Mouse (Mus musculus) midbrain, embryonic 12.5 days (tissue): ENCODE measurements around the gene Taf6l. TPM values are rescaled to one million over a fixed set of nuclear protein-coding genes. Genes with fewer than 3 reads are reported as not detected.

Experiments
- ATAC-seq: fragments of 200-750 bp; cut with Nextera tagmentation; 2 replicates; pipeline ENCODE4 v1.8.0; 2017; ENCODE audit warnings: low read depth, moderate TSS enrichment, moderate library complexity; ENCODE audit not compliant: low FRiP score
- H3K27ac ChIP-seq: fragments of 300-500 bp; sonication (generic); replicated peaks from 2 replicates; pipeline ENCODE4 v1.5.1; 2016; ENCODE audit warnings: mild to moderate bottlenecking
- H3K27me3 ChIP-seq: fragments of 300-500 bp; sonication (generic); 2 replicates; pipeline ENCODE4 v1.6.1; 2016; ENCODE audit warnings: mild to moderate bottlenecking
- H3K36me3 ChIP-seq: fragments of 300-500 bp; sonication (generic); 2 replicates; pipeline ENCODE4 v1.6.1; 2016
- H3K4me1 ChIP-seq: fragments of 300-500 bp; sonication (generic); 2 replicates; pipeline ENCODE4 v1.6.1; 2016
- H3K4me2 ChIP-seq: fragments of 300-500 bp; sonication (generic); replicated peaks from 2 replicates; pipeline ENCODE4 v1.6.1; 2016; ENCODE audit warnings: mild to moderate bottlenecking, moderate library complexity
- H3K4me3 ChIP-seq: fragments of 300-500 bp; sonication (generic); 2 replicates; pipeline ENCODE4 v1.5.1; 2016; ENCODE audit warnings: mild to moderate bottlenecking
- H3K9ac ChIP-seq: fragments of 300-500 bp; sonication (generic); replicated peaks from 2 replicates; pipeline ENCODE4 v1.6.1; 2016; ENCODE audit warnings: mild to moderate bottlenecking, moderate library complexity
- H3K9me3 ChIP-seq: fragments of 300-500 bp; sonication (generic); 2 replicates; pipeline ENCODE4 v1.6.1; 2016; ENCODE audit warnings: mild to moderate bottlenecking
- WGBS: fragments of 180-500 bp; shearing (Covaris S2); methylation state at CpG from one replicate; pipeline ENCODE4 v1.1.7; 2016; 5-methylcytosine and 5-hydroxymethylcytosine counted together
- polyA plus RNA-seq: library from polyadenylated mRNA; unstranded; fragments of >200 nt; fragmentation: Nextera tagmentation; extraction: Ambion mirVana; gene quantifications from 2 replicates; pipeline ENCODE4 v1.2.1, GENCODE M21; 2016

The Taf6l gene
- polyA plus RNA-seq, 1 experiment from 2014 or later: 35.5 TPM

DNA sequence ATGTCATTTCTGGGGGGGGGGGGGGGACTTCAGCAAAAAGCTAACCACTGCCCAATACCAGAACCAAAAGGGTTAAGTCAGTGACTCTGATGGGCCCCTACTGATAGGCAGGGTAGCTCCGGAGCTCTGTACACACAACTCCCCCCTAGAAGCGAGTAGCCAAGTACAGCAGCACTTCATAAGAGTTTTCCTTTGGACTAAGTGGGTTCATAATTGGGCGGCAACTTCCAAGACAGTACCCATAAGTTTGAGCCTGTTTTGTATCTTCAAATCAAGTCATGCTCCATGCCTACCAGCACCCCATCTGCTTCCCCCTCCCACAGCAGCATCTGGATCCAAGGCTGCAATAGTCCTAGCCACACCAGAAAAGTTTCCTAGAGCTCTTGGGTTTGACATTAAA is 30.6 kb downstream of the Taf6l start:
- Histone ChIP-seq H3K4me2 (no peak overlapping the region), H3K27ac (no peak overlapping the region), H3K4me1 (peaks cover 24% of the 10 kb centered on the region), H3K27me3 (no peaks in the 10 kb centered on the region), H3K36me3 (peaks cover 36% of the 10 kb centered on the region), H3K9me3 (no peaks in the 10 kb centered on the region), H3K4me3 (no peak overlapping the region), H3K9ac (no peak overlapping the region)
- WGBS: 85% methylated on average over 3 of the region's 3 CpGs
- ATAC-seq: no peak

DNA sequence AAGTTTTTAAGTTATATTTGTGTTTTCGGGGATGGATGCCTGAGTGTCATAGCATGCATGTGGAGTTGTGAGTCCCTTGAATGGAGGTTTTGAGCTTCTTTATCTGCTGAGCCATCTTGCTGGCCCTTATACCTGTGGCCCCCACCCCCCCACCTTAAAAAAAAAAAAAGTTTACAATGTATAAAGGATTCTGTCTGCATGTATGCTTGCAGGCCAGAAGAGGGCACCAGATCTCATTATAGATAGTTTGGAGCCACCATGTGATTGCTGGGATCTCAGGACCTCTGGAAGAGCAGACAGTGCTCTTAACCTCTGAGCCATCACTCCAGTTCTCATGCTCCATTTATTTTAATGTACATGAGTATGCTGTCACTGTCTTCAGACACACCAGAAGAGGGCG is 38.8 kb downstream of the Taf6l start:
- WGBS: 71% methylated on average over 2 of the region's 2 CpGs
- no peaks in the 10 kb centered on the region for H3K27me3 ChIP-seq
- H3K4me2 ChIP-seq: no peak overlapping the region
- H3K4me1 ChIP-seq: peaks cover 9% of the 10 kb centered on the region
- H3K36me3 ChIP-seq: peaks cover 90% of the 10 kb centered on the region
- H3K9ac ChIP-seq: no peak overlapping the region
- no peaks in the 10 kb centered on the region for H3K9me3 ChIP-seq
- no peak overlapping the region for H3K4me3 ChIP-seq
- H3K27ac ChIP-seq: no peak overlapping the region
- no peak for ATAC-seq

DNA sequence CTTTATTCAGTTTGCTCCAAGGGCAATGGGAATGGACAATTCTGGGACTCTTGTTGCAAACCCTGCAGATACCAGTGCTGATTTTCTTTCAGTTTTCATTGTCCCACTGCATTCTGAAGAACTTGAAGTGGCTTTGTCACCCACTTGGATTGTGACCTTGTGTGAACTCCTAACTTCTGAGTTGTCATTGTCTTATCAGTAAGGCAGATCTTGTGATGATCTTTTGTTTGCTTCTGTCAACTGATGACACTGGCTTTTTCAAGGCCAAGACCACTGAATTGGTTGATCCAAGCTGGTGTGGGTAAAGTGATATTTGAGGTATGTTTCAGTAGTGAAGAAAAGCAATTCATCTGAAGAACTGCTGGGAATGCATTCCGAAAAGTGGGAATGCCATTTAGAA is 40.8 kb downstream of the Taf6l start:
- no peak overlapping the region for H3K4me3 ChIP-seq
- peaks cover 76% of the 10 kb centered on the region for H3K36me3 ChIP-seq
- peaks cover 20% of the 10 kb centered on the region for H3K4me1 ChIP-seq
- no peak for ATAC-seq
- no peaks in the 10 kb centered on the region for H3K9me3 ChIP-seq
- no peak overlapping the region for H3K4me2 ChIP-seq
- no peaks in the 10 kb centered on the region for H3K27me3 ChIP-seq
- no peak overlapping the region for H3K9ac ChIP-seq
- 94% methylated on average over 1 of the region's 1 CpGs for WGBS
- no peak overlapping the region for H3K27ac ChIP-seq

DNA sequence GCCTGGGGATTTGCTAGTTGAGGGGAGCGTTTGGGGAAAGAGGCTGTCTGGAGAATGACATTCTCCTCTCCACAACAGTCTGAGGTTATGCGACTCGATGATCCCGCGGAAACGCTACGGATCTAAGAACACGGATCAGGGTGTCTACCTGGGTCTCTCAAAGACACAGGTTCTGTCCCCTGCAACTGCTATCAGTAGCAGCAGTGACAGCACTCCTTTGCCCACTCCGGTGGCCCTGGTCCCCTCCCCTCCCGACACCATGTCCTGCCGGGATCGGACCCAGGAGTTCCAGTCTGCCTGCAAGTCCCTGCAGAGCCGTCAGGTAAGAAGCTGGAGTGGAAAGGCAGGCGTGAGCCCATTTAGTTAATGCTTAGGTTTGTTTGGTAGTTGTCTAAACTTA is 44.0 kb downstream of the Taf6l start:
- peak overlapping the region; percentile 63 for H3K27ac ChIP-seq
- peak overlapping the region; percentile 72 for H3K4me2 ChIP-seq
- WGBS: 19% methylated on average over 14 of the region's 14 CpGs
- H3K27me3 ChIP-seq: no peaks in the 10 kb centered on the region
- peak overlapping the region; percentile 65 for H3K4me3 ChIP-seq
- no peak for ATAC-seq
- H3K4me1 ChIP-seq: peaks cover 23% of the 10 kb centered on the region
- H3K9me3 ChIP-seq: no peaks in the 10 kb centered on the region
- peak overlapping the region; percentile 78 for H3K9ac ChIP-seq
- peaks cover 76% of the 10 kb centered on the region for H3K36me3 ChIP-seq

DNA sequence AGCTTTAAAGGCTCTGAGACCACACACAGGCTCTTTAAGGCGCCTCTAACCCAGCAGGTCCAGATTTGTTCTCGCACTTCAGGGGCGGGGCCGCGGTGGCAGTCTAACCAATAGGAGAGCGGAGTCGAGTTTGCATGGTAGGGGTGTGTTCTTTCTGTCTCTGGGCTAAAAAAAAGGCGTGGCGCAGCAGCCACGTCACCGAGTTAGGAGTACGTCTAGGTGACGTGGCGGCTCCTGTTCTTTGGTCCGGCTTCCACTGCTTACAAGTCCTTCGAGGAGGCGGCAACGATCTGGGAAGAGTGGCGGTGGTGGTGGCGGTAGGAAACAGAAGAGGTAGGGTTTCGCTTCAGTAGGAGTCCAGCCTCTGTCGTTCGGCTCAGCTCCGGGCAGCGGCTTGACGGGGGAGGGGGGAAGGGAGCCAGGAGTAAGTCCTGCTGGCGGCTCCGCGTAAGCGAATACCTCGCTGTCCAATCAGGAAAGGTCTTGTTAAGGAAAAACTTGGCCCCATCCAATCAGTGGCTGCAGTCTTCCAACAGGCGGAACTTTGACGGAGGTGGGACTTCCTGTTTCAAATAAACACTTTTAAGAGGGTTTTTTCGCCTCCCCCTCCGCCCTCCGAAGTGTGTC is 44.9 kb downstream of the Taf6l start, which contains the start of gene Stx5a:
Gene Stx5a, plus strand, starts transcription at position 171 of the 627 bp plus-strand sequence.
- ATAC-seq: peak; percentile 97
- peak within 1 kb of the TSS; percentile 78 for H3K9ac ChIP-seq
- H3K9me3 ChIP-seq: no peaks in the 10 kb centered on the region
- peaks cover 70% of the 10 kb centered on the region for H3K36me3 ChIP-seq
- peak within 1 kb of the TSS; percentile 88 for H3K27ac ChIP-seq
- H3K27me3 ChIP-seq: no peaks in the 10 kb centered on the region
- H3K4me3 ChIP-seq: peak within 1 kb of the TSS; percentile 65
- peaks cover 31% of the 10 kb centered on the region for H3K4me1 ChIP-seq
- H3K4me2 ChIP-seq: peak within 1 kb of the TSS; percentile 72
- under 1% methylated on average over 36 of the region's 36 CpGs for WGBS

DNA sequence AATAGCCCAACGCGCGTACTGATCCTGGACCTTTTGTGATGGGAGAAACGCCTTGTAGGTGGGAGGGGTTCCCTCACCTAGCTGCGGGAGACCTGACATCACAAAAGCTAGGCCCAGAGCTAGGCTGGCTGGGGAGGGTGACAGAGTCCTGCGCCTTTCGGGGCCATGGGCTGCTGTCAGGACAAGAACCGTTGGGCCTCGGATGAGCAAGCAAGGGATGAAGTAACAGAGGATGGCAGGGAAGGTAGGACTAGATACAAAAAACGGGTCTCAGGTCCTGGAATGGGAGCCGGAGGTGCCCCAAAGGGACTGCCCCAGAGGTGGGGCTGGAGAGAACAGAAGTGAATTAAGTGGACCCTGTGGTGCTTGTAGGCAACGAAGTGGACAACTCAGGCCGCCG is 45.6 kb downstream of the Taf6l start, which contains the start of gene 1700092M07Rik:
Gene 1700092M07Rik, plus strand, starts transcription at position 116 of the 400 bp plus-strand sequence.
- Histone ChIP-seq H3K4me3 (peak within 1 kb of the TSS; percentile 65), H3K27ac (peak within 1 kb of the TSS; percentile 88), H3K9ac (peak within 1 kb of the TSS; percentile 78), H3K4me1 (peaks cover 31% of the 10 kb centered on the region), H3K4me2 (peak within 1 kb of the TSS; percentile 72), H3K36me3 (peaks cover 63% of the 10 kb centered on the region), H3K27me3 (no peaks in the 10 kb centered on the region), H3K9me3 (no peaks in the 10 kb centered on the region)
- ATAC-seq: no peak
- WGBS: 63% methylated on average over 14 of the region's 14 CpGs

DNA sequence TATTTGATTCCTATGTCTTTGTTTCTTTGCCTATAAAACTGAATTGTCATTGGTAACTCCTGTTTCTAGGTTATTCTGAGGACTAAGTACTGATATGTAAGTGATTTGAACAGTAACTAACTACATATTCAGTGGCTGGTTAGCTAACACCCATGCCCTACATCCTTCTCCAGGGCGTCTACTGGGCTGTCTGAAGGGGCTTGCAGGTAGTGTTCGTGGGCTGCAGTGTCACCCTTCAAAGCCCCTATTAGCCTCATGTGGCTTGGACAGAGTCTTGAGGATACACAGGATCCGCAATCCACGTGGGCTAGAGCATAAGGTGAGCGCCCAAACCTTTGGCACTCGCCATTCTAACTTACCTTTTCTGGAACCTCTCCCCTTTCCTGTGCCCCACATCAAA is 46.6 kb downstream of the Taf6l start:
- Histone ChIP-seq H3K27ac (no peak overlapping the region), H3K27me3 (no peaks in the 10 kb centered on the region), H3K36me3 (peaks cover 53% of the 10 kb centered on the region), H3K9me3 (no peaks in the 10 kb centered on the region), H3K4me3 (no peak overlapping the region), H3K4me2 (no peak overlapping the region), H3K4me1 (peaks cover 35% of the 10 kb centered on the region), H3K9ac (no peak overlapping the region)
- ATAC-seq: no peak
- WGBS: 93% methylated on average over 6 of the region's 6 CpGs

DNA sequence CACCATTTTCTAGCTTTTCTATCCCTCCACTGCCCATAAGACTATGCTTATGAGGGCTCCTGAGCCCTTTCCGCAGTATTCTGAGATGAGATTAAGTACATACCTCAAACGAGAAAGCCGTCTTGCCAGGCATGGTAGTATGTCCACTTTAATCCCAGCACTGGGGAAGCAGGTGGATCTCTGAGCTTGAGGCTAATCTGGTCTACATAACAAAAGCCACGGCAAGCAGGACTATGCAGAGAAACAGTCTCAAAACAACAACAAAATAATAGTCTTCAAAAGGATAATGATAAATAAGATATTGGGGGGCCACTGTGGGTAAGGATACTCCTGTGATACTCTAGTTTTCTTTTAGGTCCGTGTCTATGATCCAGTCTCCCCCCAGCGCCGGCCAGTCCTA is 47.3 kb downstream of the Taf6l start:
- Histone ChIP-seq H3K4me1 (peaks cover 35% of the 10 kb centered on the region), H3K4me3 (no peak overlapping the region), H3K36me3 (peaks cover 49% of the 10 kb centered on the region), H3K27ac (no peak overlapping the region), H3K27me3 (no peaks in the 10 kb centered on the region), H3K4me2 (no peak overlapping the region), H3K9ac (no peak overlapping the region), H3K9me3 (no peaks in the 10 kb centered on the region)
- WGBS: 91% methylated on average over 7 of the region's 7 CpGs
- ATAC-seq: no peak

DNA sequence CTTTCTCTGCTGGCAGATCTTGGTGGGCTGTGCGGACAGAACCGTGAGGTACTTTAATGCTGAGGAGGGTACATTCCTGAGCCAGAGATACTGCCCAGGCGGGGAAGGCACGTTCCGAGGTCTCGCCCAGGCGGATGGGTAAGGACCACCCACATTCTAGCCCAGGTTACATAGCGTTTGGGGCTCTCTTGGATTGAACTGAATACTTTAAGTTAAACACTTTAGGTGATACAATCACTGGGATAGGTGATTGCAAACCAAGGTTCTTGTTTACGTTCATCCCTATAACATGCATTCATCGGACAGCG is 50.1 kb downstream of the Taf6l start:
- Histone ChIP-seq H3K9ac (peak overlapping the region; percentile 75), H3K4me1 (peaks cover 22% of the 10 kb centered on the region), H3K4me2 (peak overlapping the region; percentile 78), H3K36me3 (peaks cover 37% of the 10 kb centered on the region), H3K4me3 (peak overlapping the region; percentile 72), H3K27me3 (no peaks in the 10 kb centered on the region; the same call in 1 of the 2 replicates), H3K27ac (peak overlapping the region; percentile 52; the same call in 1 of the 2 replicates), H3K9me3 (no peaks in the 10 kb centered on the region)
- 0 out of 2 replicates have a peak, but pooled peaks have one; percentile 47 for ATAC-seq
- 3% methylated on average over 11 of the region's 11 CpGs for WGBS

DNA sequence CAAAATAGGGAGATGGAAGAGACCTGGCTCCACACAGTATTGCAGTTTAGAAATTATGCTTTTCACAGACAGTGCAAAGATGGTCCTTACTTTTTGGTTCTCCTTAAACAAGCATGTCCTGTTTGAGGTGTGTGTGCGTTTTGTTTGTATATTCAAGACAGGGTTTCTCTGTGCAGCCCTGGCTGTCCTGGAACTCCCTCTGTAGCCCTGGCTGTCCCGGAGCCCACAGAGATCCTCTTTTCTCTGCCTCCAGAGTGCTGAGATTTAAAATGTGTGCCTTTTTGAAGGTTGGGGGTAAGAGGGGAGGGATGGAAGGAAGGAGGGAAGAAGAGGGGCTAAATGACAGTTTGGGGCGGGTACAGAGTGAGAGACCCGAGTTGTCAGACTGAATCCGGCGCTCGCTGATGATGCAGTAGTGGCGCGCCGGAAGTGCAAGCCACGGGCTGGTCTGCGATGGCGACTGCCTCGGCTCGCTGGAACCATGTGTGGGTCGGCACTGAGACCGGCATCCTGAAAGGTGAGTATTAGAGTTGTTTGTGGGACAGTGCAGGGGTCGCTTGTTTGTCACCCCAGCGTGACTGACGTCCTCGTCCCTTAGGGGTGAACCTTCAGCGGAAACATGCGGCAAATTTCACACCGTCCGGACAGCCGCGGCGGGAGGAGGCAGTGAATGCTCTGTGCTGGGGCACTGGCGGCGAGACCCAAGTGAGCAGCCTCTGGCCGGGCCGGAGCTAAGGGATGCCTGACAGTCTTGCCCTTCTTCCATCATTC is 50.6 kb downstream of the Taf6l start, which contains the start of gene Wdr74:
Gene Wdr74, plus strand, starts transcription at position 439 of the 771 bp plus-strand sequence.
- Histone ChIP-seq H3K4me1 (peaks cover 17% of the 10 kb centered on the region), H3K27ac (peak within 1 kb of the TSS; percentile 52; the same call in 1 of the 2 replicates), H3K9ac (peak within 1 kb of the TSS; percentile 75), H3K4me3 (peak within 1 kb of the TSS; percentile 72), H3K27me3 (no peaks in the 10 kb centered on the region; the same call in 1 of the 2 replicates), H3K9me3 (no peaks in the 10 kb centered on the region), H3K36me3 (peaks cover 35% of the 10 kb centered on the region), H3K4me2 (peak within 1 kb of the TSS; percentile 78)
- peak; percentile 94 for ATAC-seq
- 1% methylated on average over 32 of the region's 32 CpGs for WGBS

DNA sequence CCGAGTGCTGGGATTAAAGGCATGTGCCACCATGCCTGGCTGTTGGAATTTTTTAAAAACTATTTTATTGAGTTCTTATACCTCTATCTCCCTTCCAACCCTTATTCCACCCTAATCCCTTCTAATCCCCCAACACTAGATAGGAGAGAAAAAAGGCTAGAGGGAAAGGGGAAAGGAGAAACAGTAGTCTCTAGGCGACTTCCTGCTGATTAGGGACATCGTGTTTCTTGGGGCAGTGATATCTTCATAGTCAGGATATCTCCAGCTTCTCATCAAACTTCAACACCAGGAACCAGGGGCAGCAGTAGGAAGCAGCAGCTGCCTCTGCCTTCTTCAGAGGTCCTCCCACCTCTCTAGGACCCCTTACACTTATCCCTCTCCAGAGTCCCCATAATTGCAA is 51.9 kb downstream of the Taf6l start:
- 87% methylated on average over 3 of the region's 3 CpGs for WGBS
- Histone ChIP-seq H3K4me1 (peaks cover 12% of the 10 kb centered on the region; the same call in 1 of the 2 replicates), H3K4me2 (no peak overlapping the region), H3K27me3 (no peaks in the 10 kb centered on the region; the same call in 1 of the 2 replicates), H3K9ac (no peak overlapping the region), H3K4me3 (no peak overlapping the region), H3K27ac (no peak overlapping the region), H3K9me3 (no peaks in the 10 kb centered on the region), H3K36me3 (peaks cover 22% of the 10 kb centered on the region)
- no peak for ATAC-seq
